In the genomic region with DNA sequence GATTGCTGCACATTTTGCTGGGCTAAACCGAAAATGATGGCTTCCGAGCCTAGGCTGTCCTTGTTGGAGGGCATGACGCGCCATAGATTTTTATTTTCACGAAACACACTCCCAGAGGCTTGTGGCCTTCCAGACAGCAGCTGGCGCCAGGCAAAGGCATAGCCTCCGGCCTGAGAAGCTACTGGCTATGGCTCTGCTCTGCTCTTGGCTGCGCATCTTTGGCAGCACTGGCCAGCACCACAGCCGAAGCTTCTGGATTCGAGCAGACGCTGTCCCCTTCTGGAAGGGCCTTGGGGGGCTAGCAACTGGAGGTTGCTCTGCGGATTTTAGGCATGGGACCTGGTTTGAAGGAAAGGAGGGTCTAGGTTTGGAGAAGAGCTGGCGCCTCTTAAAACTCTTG, we compare ENCODE assay signal across 8 mouse cellular contexts. TPM values are rescaled to one million over a fixed set of nuclear protein-coding genes. Genes with fewer than 3 reads are reported as not detected.
DNase-seq lines count a peak whose midpoint lies in the region; ATAC-seq lines count a peak whose summit lies in the region.

No protein-coding gene starts in this region.

- H3K9me3 ChIP-seq in embryonic facial prominence, embryonic 14.5 days (ENCODE audit: control insufficient read depth, low read length), result no peaks in the 10 kb centered on the region
- no peaks in the 10 kb centered on the region for H3K9me3 ChIP-seq in midbrain, embryonic 15.5 days

- H3K9ac ChIP-seq in embryonic facial prominence, embryonic 14.5 days (ENCODE audit: low read depth, low read length), result no peak overlapping the region
- peak overlapping the region; percentile 49 for H3K9ac ChIP-seq in midbrain, embryonic 15.5 days

- ATAC-seq in embryonic facial prominence, embryonic 14.5 days (ENCODE audit: low read depth), result no peak
- ATAC-seq in midbrain, embryonic 15.5 days (replicated peaks), result peak; percentile 32; the same call in 1 of the 2 replicates

- H3K36me3 ChIP-seq in embryonic facial prominence, embryonic 14.5 days (ENCODE audit: control insufficient read depth, insufficient read depth, low read length), result no peaks in the 10 kb centered on the region
- no peaks in the 10 kb centered on the region for H3K36me3 ChIP-seq in midbrain, embryonic 15.5 days (replicated peaks)

- H3K4me2 ChIP-seq in embryonic facial prominence, embryonic 14.5 days (ENCODE audit: low read depth, low read length), result peak overlapping the region; percentile 93
- H3K4me2 ChIP-seq in midbrain, embryonic 15.5 days, result peak overlapping the region; percentile 87

- no peak overlapping the region for H3K27ac ChIP-seq in embryonic facial prominence, embryonic 14.5 days (replicated peaks; ENCODE audit: low read depth, low read length)
- peak overlapping the region; percentile 77 for H3K27ac ChIP-seq in midbrain, embryonic 15.5 days

- H3K27me3 ChIP-seq in embryonic facial prominence, embryonic 14.5 days (replicated peaks; ENCODE audit: control insufficient read depth, insufficient read depth, low read length), result peaks cover 59% of the 10 kb centered on the region
- no peaks in the 10 kb centered on the region for H3K27me3 ChIP-seq in midbrain, embryonic 15.5 days (replicated peaks)

- H3K4me1 ChIP-seq in embryonic facial prominence, embryonic 14.5 days (ENCODE audit: control insufficient read depth, insufficient read depth, low read length), result 0 out of 2 replicates have a peak, but pooled peaks cover 4% of the 10 kb centered on the region
- H3K4me1 ChIP-seq in midbrain, embryonic 15.5 days, result peaks cover 18% of the 10 kb centered on the region

- WGBS in embryonic facial prominence, embryonic 14.5 days, result 19% methylated on average over 13 of the region's 13 CpGs
- WGBS in midbrain, embryonic 15.5 days, result 14% methylated on average over 13 of the region's 13 CpGs

- H3K4me3 ChIP-seq in embryonic facial prominence, embryonic 14.5 days (ENCODE audit: low read depth, low read length), result peak overlapping the region; percentile 49; the same call in 1 of the 2 replicates
- peak overlapping the region; percentile 77 for H3K4me3 ChIP-seq in midbrain, embryonic 15.5 days

- DNase-seq in kidney, postnatal 4 days, result peak; percentile 4 to 16
- DNase-seq in kidney, adult 18-20 months, result no peak
- DNase-seq in embryonic facial prominence, embryonic 14.5 days (ENCODE audit: low spot score), result peak; percentile 18
- peak; percentile 12 to 50 for DNase-seq in layer of hippocampus, adult 18-20 months (ENCODE audit: low spot score in 2 of 2)
- DNase-seq in spleen, adult 12 weeks (ENCODE audit: low spot score), result no peak
- no peak for DNase-seq in urinary bladder, postnatal 25 days (ENCODE audit: low spot score)
- DNase-seq in urinary bladder, adult 2 months (ENCODE audit: low spot score), result no peak

RNA-seq across cellular contexts. Expression of gene Egfem1, which starts 0.3 kb away (rescaled TPM):
- polyA plus RNA-seq in embryonic facial prominence, embryonic 14.5 days (2014; fragmentation: Nextera tagmentation; extraction: Ambion mirVana), result 1.3 and 3.3 TPM in 2 replicates
- 10 to 100 TPM; 28.9 to 35.3 TPM for total RNA-seq in layer of hippocampus, adult 18-20 months (2021)
- 7.9 TPM in 2 replicates for polyA plus RNA-seq in midbrain, embryonic 15.5 days (2015; fragmentation: Nextera tagmentation; extraction: Ambion mirVana)
- 0.06 TPM in 1 of 2 replicates, not detected in the other for polyA plus RNA-seq in urinary bladder, adult 2 months (2012; rRNA removed)

Comparison
In these comparisons a context has a peak if more than half of its experiments do, and no peak if none do; other contexts are left out.
1. DNase-seq: peak in kidney, postnatal 4 days (2 of 2), embryonic facial prominence, embryonic 14.5 days (single experiment) and layer of hippocampus, adult 18-20 months (2 of 2); none in kidney, adult 18-20 months (single experiment), spleen, adult 12 weeks (single experiment), urinary bladder, postnatal 25 days (single experiment) and urinary bladder, adult 2 months (single experiment).